Mouse (Mus musculus) left cerebral cortex, postnatal 36 days (tissue): Measurements from ENCODE around the gene Ltbr. TPM values are rescaled to one million over a fixed set of nuclear protein-coding genes. Genes with fewer than 3 reads are reported as not detected.

Experiments used
- DNase-seq, 2 experiments: peaks; one replicate each; pipeline ENCODE4 v3.0.0; 2021 to 2022; ENCODE audit warnings: low spot score in 2 of 2, mixed read lengths in 1 of 2
- intact Hi-C: fragments of 180-260 bp; cut with DNase I; formaldehyde crosslinking; loops from one replicate; pipeline ENCODE4 v1.15.1; 2025
- total RNA-seq, 2 experiments: library from RNA; stranded (reverse); gene quantifications; 2 replicates each; pipeline ENCODE4 v1.2.3; 2021

Gene Ltbr
- total RNA-seq, 2 experiments from 2014 or later: 7.4 to 8.4 TPM

DNA sequence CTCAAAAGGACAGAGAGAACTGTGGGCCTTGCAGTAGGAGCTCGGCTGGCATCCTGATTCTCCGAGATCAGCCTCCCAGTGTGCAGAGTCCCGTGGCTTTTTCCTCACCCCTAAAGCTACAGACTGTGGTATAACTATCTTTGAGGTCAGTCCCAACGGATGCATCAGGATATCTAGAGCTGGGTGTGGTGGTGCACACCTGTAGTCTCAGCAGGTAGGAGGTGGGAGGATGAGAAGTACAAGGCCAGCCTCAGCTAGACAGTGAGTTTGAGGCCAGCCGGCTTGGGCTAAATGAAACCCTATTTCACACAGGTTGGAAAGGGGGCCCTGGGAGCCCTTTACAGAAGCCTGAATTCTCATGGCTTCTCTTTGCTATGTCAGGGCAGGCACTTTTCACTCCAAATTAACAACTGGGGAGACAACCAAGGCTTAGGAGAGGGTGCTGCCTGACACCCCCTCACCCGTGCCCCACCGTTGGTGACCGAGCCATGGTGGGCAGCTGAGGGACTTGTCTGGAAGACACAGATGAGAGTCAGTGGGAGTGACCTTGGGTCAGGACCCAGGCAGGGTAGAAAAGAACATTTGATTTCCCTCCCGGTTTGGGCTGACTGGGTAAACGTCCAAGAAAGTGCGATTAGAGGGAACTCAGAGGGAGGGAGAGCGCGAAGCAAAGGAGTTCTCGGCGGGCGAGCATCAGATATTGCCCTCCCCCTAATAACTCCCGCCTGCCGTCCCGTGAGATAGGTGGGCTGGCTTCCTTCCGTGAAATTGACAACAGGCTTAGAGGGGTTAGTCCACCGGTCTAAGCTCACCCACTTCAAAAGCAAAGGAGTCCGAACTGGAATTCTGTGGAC, 35.3 kb upstream of the Ltbr start, which contains the start of gene Tnfrsf1a:
TSS of gene Tnfrsf1a (plus strand) at position 642 of the 854 bp plus-strand sequence.
- intact Hi-C loops: no loop called here
- DNase-seq: no peak

DNA sequence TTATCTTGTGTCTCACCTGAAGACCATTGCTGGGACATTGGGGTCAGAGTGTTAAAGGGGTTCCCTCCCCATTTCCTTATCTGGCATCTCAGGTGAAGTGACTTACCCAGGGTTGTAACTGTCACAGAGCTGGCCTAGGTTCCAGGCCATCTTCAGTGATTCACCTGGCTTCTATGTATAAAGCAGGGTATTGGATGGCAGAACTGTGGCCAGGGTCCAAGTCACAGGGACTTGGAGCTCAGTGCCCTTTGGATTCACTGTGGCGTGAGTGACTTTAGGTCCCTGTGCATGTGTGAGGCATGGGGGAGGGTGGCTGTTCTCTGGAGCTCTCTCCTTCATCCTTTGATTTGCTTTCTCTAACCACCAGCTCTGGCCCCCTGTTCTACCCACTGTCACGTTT, 32.3 kb upstream of the Ltbr start:
- intact Hi-C loops: no loop called here
- DNase-seq: no peak

DNA sequence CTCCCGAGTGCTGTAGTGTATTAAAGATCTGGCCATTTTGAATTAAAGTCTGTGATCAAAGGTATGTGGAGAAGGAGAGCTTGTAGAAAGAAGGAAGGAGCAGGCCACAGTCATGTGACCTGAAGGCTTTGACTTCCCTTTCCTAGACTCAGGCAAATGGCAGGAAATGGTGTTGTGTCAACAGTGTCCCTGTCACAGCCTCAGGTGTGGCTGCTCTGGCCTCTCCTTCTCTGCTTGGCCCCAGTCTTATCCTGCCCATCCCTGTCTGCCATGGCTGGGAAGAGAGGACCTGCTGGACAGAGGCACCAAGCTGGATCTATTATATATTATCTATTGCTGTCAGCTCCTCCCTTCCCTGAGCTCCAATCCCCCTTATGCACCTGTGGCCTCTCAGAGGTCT, 31.9 kb upstream of the Ltbr start:
- DNase-seq: no peak
- intact Hi-C loops: no loop called here

DNA sequence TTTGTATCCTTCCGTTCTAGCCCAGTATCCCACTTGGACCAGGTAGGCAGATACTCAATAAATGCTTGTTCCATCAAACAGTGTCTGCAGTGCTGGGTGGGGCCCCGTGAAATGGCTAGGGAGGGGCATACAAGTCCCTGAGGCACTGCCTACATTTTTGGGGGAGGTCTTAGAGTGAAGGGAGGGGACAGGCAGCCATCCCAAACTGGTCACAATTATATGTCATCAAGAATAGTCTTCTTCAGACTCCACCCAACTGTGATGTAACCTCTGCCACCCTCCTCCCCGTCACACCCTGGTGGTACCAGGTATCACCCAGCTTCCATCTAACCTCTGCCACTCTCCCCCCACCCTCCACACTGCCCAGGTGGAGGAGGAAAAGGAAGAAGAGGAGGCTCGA, 31.2 kb upstream of the Ltbr start:
- intact Hi-C loops: no loop called here
- no peak for DNase-seq

DNA sequence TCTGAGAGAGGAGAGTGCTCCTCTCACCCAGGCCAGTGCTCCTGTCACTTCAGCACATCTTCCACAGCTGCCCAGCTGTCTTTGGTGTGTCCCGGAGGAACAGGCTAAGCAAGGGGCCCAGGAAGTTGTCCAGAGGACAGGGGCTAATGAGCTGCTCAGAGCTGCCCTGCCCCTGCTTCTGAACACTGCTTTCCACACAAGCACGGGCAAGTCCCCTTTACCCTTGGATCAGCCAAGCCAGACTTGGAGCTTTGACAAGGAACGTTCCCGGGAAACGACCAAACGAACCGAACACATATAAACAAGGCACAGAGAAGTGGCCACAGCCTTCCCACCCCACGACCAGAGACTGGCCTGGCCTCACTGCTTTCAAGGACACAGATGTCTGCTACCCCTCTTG, 30.4 kb upstream of the Ltbr start:
- intact Hi-C loops: no loop called here
- DNase-seq: no peak

DNA sequence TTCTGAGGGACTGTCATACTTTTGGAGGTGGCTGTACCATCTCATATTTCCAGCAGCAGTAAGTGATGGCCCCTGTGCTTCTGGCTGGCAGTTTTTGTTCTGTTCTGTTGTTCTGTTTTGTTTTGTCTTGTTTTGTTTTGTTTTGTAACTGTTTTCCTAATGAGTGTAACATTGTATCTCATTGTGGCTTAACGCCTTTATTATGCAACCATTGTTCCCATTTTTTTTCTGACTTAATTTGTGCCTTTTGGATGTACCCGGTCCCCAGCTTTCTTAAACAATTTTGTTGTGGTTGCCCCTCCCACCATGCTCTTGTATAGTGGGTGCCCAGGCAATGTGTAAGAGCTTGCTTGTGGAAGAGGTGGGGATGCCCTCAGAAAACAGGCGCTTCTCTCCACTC, 28.5 kb upstream of the Ltbr start:
- intact Hi-C loops: no loop called here
- DNase-seq: no peak

DNA sequence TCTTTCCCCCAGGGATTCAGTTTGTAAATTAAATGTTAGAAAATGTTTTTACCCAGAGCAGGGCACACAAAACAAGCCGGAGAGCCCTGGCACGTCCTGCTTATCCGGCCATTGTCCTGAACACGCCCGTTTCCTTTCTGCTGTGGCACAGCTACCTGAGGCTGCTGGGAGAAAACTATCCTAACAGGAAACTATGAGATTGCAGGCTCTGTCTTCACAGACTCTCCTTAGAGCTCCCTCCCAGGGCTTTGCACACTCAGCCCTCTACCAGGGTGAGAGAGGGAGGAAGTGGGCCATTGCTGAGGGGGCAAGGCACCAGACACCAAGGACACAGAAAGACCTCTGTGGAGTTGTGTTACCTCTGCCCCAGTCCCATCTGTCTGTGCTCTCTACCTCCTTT, 26.6 kb upstream of the Ltbr start:
- DNase-seq: no peak
- intact Hi-C loops: no loop called here

DNA sequence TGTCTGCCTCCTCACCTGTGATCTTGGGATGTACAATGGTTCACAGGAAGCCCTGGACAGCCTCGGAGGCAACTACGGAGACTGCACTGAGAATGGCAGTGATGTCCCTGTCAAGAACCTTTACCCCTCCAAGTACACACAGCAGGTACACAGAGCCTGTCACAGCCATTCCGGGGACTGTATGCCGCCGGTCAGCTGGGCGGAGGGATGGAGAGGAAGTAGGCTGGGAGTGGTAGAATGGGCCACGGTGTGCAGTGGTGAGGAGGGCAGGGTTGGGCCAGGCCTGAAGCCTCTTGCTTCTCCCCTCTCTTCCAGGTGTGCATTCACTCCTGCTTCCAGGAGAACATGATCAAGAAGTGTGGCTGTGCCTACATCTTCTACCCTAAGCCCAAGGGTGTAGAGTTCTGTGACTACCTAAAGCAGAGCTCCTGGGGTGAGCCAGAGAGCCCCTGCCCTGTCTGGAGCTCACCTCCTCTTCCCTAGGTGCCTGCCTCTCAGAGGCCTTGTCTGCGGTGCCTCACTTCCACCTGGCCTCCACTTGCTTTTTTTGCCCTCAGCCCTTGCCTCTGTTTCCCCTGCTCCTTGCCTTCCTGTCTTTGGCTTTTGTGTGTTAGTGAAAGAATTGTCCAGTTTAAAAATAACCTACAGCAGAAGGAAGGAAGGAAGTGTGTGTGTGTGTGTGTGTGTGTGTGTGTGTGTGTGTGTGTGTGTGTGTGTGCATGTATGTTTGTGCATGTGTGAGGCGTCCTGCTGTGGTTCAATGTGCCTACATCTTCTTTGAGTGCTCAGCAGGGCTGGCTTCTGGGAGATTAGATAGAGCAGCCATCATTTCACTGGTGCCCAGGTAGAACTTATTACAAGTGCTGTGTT, 25.3 kb upstream of the Ltbr start:
- DNase-seq: no peak
- intact Hi-C loops: no loop called here

DNA sequence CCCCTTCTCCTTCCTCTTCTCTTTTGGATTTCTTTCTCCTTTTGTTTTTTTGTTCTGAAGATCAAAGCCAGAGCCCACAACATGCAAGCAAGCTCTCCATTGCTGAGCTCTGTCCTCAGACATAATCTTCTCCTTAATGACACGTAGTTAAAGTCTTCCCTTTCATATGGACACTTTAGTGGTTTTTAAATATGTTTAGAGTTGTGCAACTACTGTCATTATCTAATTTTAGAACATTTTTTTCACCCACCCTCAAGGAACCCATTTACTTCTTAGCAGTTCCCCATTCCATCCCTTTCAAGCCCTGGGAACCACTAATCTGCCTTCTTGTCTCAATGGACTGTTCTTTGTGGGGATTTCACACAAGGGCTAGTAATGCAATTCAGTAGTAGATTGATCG, 20.7 kb upstream of the Ltbr start:
- intact Hi-C loops: no loop called here
- DNase-seq: no peak

DNA sequence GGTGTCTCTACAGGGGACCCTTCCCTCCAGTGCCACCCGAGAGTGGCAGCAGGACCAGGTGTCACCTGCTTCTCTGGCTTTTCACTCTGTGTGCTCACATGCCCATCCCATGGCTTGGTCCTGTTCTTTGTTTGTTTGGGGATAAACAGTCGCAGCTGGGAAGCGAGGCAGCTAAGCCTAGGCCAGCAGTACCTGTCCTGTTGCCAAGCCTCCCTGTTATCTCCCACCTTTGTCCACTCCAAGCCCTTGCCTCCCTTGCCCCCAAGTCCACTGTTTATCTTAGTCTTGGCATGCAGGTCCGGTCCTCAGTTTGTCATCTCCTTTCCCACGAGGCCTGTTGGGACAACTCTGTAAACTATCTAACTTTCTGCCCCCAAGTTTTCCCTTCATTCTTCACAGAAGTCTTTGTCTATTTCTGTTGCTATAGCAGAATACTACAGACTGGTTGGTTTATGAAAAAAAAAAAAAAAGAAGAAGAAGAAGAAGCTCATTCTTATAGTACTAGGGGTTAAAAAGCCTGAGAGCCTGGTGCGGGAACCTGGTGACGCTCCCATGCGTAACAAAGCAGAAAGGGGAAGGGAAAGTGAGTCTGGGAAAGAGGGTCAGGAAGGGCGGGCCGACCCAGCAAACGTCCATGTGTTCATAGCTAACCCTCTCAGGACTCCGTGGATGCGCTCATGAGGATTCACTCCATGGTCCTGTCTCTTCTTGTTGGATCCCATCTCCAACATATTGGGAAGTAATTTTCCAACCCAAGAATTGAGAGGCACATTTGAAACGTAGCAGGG, 19.6 kb upstream of the Ltbr start:
- intact Hi-C loops: no loop called here
- no peak for DNase-seq

DNA sequence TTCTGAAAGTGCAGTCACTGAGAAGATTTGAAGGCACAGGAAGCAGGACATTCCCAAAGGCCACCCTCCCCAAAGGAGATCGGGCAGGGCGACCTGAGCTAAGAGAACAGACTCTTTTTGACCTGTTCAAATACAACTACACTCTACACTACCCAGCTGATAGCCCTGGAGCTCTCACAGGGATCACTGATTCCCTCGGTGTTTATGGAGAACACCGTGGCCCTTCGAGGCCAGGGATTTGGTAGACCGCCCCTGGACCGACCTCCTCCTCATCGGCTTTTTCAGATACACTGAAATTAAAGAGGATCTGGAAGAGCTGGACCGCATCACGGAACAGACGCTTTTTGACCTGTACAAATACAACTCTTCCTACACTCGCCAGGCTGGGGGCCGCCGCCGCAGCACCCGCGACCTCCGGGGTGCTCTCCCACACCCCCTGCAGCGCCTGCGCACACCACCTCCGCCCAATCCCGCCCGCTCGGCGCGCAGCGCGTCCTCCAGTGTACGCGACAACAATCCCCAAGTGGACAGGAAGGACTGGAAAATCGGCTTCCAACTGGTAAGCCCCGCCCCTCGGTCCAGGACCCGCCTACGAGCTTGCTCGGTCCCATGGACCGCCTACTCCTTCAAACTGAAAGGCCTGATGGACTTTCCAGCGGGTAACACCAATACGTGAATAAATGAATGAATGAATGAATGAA, 17.1 kb upstream of the Ltbr start:
- intact Hi-C loops: no loop called here

DNA sequence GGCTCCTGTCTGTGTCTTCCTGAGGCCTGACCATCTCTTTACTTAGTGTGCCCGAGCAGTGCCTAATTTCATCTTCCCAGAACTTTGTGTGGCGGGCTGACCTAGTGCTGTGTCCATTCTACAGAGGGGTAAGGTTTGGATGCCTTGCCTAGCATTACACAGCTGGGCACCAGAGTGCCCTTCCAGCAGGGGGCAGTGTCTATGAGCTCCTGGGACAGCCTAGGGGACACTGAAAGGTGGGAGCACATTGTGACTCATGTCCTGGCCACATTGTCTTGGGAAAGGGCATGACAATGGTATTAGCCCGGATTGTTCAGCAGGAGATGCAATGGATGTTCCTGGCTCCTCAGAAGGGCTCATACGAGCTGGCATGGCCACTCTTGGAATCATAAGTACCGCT, 14.6 kb upstream of the Ltbr start:
- intact Hi-C loops: no loop called here
- DNase-seq: no peak

More for the DNA sequence above, 17.1 kb upstream of the Ltbr start:
- DNase-seq: peak; percentile 60 to 65

DNA sequence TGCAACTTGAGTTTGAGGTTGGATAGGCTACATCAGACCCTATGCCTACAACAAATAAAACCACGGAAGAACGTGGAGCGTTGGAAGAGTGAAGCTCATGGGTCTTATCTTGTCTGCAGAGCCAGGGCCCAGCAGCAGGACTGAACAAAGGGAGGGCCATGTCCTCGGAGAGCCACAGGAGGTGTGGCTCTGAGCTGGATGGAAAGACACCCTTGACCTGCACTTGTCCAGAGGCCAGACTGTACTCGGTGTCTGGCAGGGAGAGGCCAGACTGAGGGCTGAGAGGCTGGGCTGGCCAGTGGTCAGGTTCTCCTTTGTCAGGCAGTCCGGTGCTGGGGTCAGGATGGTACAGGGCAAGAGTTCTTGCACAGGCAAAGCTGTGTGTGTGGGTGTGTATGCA, 11.7 kb upstream of the Ltbr start:
- no peak for DNase-seq
- intact Hi-C loops: no loop called here

DNA sequence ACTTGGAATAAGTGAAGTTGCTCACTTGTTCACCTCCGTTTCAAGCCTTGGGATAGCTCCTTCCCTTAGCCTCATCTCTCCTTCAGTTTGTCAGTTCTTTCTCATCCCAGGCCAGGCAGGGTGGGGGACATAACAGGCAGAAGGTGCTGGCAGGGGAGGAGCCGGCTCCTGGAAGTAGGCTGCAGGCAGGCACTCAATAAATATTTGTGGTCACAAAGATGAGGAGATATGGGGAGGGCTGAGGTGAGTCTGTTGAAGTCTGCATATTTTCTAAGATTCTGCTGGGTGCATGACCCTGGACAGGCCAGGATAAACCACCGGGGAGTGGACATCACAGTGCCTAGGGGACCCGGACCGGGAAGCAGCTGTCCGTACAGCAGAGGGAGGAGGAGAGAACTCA, 9.9 kb upstream of the Ltbr start:
- DNase-seq: no peak
- intact Hi-C loops: no loop called here

DNA sequence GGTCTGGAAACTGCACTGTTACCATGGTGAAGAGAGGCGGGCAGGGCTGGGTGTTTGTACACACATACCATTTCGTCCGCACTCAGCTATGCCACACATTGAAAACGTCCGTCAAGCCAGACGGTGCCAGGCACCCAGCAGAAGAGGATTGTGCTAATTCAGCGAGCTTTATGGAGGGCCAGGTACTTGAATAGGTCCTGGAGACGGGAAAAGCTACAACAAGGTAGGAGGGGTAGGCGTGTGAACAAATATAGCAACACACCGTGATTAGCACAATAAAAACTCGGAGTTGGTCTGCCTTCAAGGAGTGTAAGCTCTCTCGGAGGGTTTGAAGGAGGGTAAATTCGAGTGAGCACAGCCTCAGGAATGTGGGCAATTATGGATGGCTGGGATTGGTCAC, 9.1 kb upstream of the Ltbr start:
- intact Hi-C loops: no loop called here
- DNase-seq: no peak

DNA sequence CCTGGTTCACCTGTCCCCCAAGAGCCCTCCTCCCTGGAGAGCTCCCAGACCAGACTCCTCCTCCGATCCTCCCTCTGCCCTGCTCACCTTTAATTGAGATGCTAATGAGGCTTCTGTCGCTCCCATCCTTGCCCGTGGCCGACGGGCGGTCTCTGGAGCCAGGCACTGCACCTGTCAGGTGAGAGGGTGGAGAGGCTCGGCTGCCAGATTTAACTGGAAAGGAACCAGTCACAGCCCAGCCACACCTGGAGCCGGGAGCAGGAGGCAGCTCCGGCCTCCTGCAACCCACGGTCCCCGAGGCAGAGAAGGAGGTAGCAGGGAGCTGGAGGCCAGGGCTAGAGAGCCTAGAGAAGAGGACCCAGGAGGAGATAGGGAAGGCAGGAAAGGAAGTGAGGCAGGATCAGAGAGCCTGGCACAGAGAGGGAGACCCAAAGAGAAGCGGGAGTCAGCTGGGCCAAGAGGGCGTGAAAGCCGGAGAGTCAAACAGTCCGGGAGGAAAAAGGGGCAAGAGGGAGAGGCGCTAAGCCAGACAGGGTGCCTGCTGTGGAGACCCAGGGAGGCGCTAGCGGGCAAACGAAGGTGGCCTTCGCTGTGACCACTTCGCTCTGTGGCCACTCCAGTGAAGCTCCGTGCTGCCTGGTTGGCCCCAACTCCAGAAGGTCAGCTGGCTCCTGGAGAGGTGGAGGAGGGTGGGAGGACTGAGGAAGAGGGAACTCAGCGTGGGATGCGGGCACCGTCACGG, 7.6 kb upstream of the Ltbr start:
- intact Hi-C loops: no loop called here
- no peak for DNase-seq

DNA sequence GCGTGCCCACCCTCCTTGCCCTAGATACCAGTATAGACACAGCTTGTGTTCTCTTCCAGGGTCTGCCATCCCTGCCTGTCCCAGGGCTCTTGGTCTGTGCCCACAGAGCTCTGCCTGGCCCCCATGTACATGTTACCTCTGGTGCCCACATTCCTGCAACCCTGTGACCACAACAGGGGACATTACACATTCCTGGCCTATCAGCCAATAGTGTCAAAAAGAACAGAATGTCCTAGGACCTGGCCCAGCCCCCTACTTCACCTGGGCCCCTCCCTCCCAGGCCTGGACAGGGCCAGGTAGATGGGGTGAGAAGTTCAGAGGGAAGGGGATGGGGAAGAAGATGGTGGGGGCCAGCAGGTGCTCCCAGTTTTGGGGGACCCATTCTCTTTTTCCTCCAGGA, 6.6 kb upstream of the Ltbr start, which contains the start of gene Scnn1a:
TSS of gene Scnn1a (plus strand) at position 337 of the 400 bp plus-strand sequence.
- DNase-seq: no peak
- intact Hi-C loops: no loop called here

DNA sequence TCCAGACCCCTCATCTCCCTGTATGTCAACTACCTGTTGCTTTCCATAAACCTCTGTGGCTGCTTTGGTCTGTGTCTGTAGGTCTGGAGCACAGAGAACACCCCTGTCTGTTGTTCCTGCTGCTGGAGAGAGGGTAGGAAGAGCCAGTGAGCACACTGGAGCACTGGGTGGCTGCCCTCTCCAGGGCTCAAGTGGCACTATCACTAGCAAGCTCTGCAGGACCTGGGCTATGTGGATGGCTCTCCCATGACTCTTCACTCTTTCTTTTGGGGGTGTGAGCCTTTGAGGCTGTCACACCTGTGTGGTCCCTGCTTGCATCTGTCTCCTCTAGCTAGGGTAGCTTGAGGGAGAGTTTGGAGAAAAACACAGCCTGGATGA, 6.2 kb upstream of the Ltbr start:
- no peak for DNase-seq
- intact Hi-C loops: no loop called here
